Mouse (Mus musculus) kidney, postnatal 0 days (tissue): ENCODE results near the gene Oas1e. TPM values are rescaled to one million over a fixed set of nuclear protein-coding genes. Genes with fewer than 3 reads are reported as not detected.
A peak's percentile ranks its signal among the peaks of the same experiment; 100 is the strongest.

Source experiments
- ATAC-seq: fragments of 200-750 bp; cut with Nextera tagmentation; replicated peaks from 2 replicates; pipeline ENCODE4 v1.8.0; 2017; ENCODE audit warnings: low read depth, moderate number of reproducible peaks, moderate TSS enrichment, moderate library complexity; ENCODE audit not compliant: low FRiP score
- DNase-seq: peaks from one replicate; pipeline ENCODE4 v3.0.0-alpha.2; 2016; ENCODE audit warnings: low spot score
- H3K27ac ChIP-seq: fragments of 300-500 bp; sonication (generic); 2 replicates; pipeline ENCODE4 v1.5.1; 2014; ENCODE audit warnings: mild to moderate bottlenecking
- H3K27me3 ChIP-seq: fragments of 300-500 bp; sonication (generic); 2 replicates; pipeline ENCODE4 v1.6.1; 2014; ENCODE audit warnings: low read length, mixed read lengths; ENCODE audit not compliant: insufficient read depth
- H3K36me3 ChIP-seq: fragments of 300-500 bp; sonication (generic); 2 replicates; pipeline ENCODE4 v1.6.1; 2014; ENCODE audit warnings: low read length, mixed read lengths; ENCODE audit not compliant: insufficient read depth
- H3K4me1 ChIP-seq: fragments of 300-500 bp; sonication (generic); replicated peaks from 2 replicates; pipeline ENCODE4 v1.6.1; 2014; ENCODE audit warnings: antibody characterized with exemption, low read length, mixed read lengths; ENCODE audit not compliant: insufficient read depth
- H3K4me2 ChIP-seq: fragments of 300-500 bp; sonication (generic); 2 replicates; pipeline ENCODE4 v1.6.1; 2014; ENCODE audit warnings: mild to moderate bottlenecking, low read length, moderate library complexity, mixed read lengths
- H3K4me3 ChIP-seq: fragments of 300-500 bp; sonication (generic); replicated peaks from 2 replicates; pipeline ENCODE4 v1.5.1; 2014; ENCODE audit warnings: low read depth, low read length
- H3K9ac ChIP-seq: fragments of 300-500 bp; sonication (generic); 2 replicates; pipeline ENCODE4 v1.6.1; 2014; ENCODE audit warnings: low read depth, low read length
- H3K9me3 ChIP-seq: fragments of 300-500 bp; sonication (generic); replicated peaks from 2 replicates; pipeline ENCODE4 v1.6.1; 2016; ENCODE audit warnings: low read length, inconsistent platforms, mixed read lengths
- CTCF ChIP-seq: IDR thresholded peaks from 2 replicates; pipeline ENCODE4 v1.5.1; 2016; ENCODE audit warnings: antibody characterized with exemption, low read depth, mild to moderate bottlenecking, moderate library complexity
- WGBS: fragments of 180-500 bp; shearing (Covaris S2); extraction: QIAGEN DNeasy Blood & Tissue Kit; methylation state at CpG from one replicate; pipeline ENCODE4 v1.1.7; 2014; 5-methylcytosine and 5-hydroxymethylcytosine counted together
- polyA plus RNA-seq: library from polyadenylated mRNA; unstranded; fragments of >200 nt; fragmentation: Nextera tagmentation; extraction: Ambion mirVana; gene quantifications from 2 replicates; pipeline ENCODE4 v1.2.1, GENCODE M21; 2015

Oas1e gene
- polyA plus RNA-seq, 1 experiment from 2014 or later: not detected

DNA sequence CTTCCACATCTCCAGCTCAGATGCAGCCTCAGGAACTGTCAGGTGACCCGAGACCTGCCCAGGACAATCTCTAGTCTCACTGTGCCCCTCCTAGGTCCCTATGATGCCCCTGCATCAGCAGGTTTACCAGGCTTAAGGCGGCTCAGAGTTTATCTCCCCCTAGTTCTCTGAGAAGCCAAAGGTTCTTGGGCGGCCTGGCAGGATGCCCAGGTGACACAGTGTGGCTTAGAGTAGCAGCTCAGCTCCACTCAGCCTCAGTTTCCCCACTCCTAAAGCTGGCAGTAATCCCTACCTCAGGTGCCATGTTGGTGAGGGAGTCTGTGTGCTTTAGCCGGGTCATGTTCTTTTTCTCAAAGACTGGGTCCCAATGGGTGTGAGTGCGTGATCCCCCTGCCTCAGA lies 18.5 kb downstream of the Oas1e start:
- Histone ChIP-seq H3K9me3 (no peaks in the 10 kb centered on the region), H3K9ac (no peak overlapping the region), H3K4me1 (no peaks in the 10 kb centered on the region), H3K4me3 (no peak overlapping the region), H3K36me3 (no peaks in the 10 kb centered on the region), H3K4me2 (no peak overlapping the region), H3K27ac (no peak overlapping the region), H3K27me3 (no peaks in the 10 kb centered on the region)
- ATAC-seq (no peak), DNase-seq (no peak)
- WGBS: 81% methylated on average over 5 of the region's 5 CpGs
- no peak for TF ChIP-seq CTCF

DNA sequence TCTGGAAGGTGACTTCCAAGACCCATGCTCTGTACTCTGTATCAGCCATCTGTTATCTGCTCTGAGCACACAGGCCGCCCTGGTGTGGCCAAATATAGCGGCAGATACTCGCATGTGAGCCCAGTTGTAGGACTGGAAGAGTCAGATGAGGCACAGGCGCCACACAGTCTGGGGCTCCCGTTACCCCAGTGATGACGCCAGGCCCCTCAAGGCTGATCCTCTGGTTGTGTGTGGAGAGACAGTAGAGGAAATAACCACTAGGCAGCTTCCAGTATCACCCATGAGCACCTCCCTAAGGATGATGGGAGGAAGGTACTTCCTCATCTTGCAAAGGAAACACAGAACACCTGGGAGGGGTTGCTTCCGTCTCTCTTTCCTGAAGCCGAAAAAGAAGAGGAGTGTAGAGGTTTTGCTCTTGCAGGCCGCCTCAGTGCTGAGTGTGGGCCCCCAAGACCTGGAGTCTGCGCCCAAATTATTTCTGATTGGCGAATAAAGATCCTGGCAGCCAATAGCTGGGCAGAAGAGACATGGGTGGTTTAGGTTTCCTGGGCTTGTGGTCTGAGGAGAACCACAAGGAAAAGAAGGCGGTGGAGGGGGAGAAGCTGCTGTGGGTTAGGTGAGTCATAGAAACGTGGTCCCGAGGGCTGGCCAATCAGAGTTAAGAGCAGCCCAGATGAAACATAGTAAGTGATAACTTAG lies 19.9 kb downstream of the Oas1e start:
- Histone ChIP-seq H3K4me2 (no peak overlapping the region), H3K27ac (no peak overlapping the region), H3K4me1 (no peaks in the 10 kb centered on the region), H3K9me3 (no peaks in the 10 kb centered on the region), H3K4me3 (no peak overlapping the region), H3K9ac (no peak overlapping the region), H3K36me3 (no peaks in the 10 kb centered on the region), H3K27me3 (no peaks in the 10 kb centered on the region)
- 77% methylated on average over 14 of the region's 14 CpGs for WGBS
- DNase-seq (no peak), ATAC-seq (no peak)
- no peak for TF ChIP-seq CTCF

DNA sequence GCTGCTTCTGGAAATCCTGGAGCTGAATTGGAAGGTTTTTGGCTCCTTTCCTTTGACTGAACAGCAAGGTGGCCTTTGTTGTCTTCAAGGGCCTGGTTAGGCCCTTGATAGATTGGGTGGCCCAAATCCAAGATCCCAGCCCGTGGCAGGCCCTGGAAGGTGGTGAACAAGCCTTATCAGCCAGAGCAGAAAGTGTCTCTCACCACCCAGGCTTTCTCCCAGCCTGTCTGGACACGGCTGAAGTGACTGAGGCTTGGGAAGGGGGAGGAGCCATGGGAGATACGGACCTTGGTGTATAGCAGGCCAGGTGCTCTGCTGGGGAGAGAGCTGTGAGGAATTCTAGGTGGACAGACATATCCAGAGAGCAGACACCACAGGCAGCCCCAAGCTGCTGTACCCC lies 25.9 kb downstream of the Oas1e start:
- Histone ChIP-seq H3K4me2 (no peak overlapping the region), H3K27me3 (no peaks in the 10 kb centered on the region), H3K4me1 (no peaks in the 10 kb centered on the region), H3K27ac (no peak overlapping the region), H3K4me3 (no peak overlapping the region), H3K9ac (no peak overlapping the region), H3K36me3 (no peaks in the 10 kb centered on the region), H3K9me3 (no peaks in the 10 kb centered on the region)
- ATAC-seq (no peak), DNase-seq (no peak)
- WGBS: 58% methylated on average over 3 of the region's 3 CpGs
- TF ChIP-seq CTCF: no peak

DNA sequence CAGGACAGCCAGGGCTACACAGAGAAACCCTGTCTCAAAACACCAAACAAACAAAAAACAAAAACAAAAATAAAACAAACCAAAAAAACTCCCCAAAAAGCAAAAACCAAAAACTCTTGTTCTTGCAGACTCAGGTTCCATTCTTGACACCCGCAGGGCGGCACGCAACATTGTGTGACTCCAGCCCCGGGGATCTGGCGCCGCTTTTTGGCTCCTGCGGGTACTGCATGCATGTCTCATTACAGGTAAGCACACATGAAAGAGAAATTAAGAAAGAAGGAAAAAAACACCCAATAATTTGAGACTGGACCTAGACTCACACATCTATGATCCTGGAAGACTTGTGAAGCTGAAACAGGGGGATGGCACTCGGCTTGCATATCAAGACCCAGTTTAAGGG lies 30.3 kb downstream of the Oas1e start:
- 71% methylated on average over 8 of the region's 8 CpGs for WGBS
- DNase-seq (no peak), ATAC-seq (no peak)
- H3K27me3 ChIP-seq: no peaks in the 10 kb centered on the region
- H3K9ac ChIP-seq: no peak overlapping the region
- no peak overlapping the region for H3K27ac ChIP-seq
- no peak overlapping the region for H3K4me2 ChIP-seq
- TF ChIP-seq CTCF: no peak
- H3K4me1 ChIP-seq: no peaks in the 10 kb centered on the region
- no peaks in the 10 kb centered on the region for H3K36me3 ChIP-seq
- no peaks in the 10 kb centered on the region for H3K9me3 ChIP-seq
- no peak overlapping the region for H3K4me3 ChIP-seq

DNA sequence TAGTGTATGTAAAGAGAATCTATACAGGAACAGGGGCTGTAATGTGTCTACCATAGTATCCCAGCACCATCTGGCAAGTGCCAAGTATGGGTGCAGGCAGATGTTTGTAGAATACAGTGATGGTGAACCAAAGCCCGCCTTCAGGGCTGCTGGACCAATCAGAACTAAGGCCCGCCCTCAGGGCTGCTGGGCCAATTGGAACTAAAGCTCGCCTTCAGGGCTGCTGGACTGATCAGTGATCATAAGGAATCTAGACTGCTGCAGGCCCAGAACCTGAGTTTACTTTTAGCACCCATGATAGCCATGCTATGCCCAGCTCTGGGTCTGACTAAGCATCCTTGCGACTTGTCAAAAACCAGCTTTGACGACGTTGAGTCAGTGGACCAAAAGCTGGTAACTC lies 33.4 kb downstream of the Oas1e start:
- Histone ChIP-seq H3K27ac (no peak overlapping the region), H3K36me3 (no peaks in the 10 kb centered on the region), H3K27me3 (no peaks in the 10 kb centered on the region), H3K4me3 (no peak overlapping the region), H3K4me2 (no peak overlapping the region), H3K9me3 (no peaks in the 10 kb centered on the region), H3K9ac (no peak overlapping the region), H3K4me1 (no peaks in the 10 kb centered on the region)
- TF ChIP-seq CTCF: no peak
- ATAC-seq: no peak
- WGBS: 24% methylated on average over 6 of the region's 6 CpGs
- peak; percentile 16 for DNase-seq

DNA sequence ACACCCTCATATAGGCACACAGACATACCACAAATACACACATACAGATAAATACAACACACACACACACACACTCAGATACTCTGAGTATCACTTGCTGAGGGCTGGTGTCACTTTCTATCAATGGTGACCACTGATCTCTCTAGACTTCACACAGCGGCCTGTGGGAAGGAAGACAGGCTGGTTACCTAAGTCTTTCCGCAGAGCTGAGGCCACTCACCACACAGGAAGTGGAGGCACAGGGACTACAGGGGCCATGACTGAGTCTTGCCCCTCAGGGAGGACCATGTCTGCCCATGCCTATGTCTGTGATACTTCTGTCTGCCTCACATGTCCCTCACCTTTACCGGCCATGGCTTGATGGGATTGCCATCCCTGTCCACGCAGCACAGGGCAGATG lies 41.1 kb downstream of the Oas1e start:
- Histone ChIP-seq H3K4me3 (no peak overlapping the region), H3K4me1 (no peaks in the 10 kb centered on the region), H3K4me2 (no peak overlapping the region), H3K9me3 (no peaks in the 10 kb centered on the region), H3K27ac (no peak overlapping the region), H3K27me3 (no peaks in the 10 kb centered on the region), H3K9ac (no peak overlapping the region), H3K36me3 (no peaks in the 10 kb centered on the region)
- 86% methylated on average over 4 of the region's 4 CpGs for WGBS
- ATAC-seq (no peak), DNase-seq (no peak)
- TF ChIP-seq CTCF: no peak

DNA sequence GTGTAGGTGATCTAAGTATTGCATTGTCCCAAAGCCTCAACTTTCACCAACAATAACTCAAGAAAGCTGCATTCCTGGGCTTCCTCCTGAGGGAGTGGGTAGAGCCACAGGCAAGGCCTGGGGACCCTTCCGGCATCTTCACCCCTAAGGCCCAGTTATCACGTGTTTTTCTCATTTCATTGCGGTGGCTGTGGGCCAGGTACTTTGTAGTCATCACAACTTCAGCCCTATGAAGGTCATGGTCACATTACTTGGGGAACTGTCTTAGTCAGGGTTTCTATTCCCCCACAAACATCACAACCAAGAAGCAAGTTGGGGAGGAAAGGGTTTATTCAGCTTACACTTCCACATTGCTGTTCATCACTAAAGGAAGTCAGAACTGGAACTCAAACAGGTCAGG lies 42.5 kb downstream of the Oas1e start:
- Histone ChIP-seq H3K9ac (no peak overlapping the region), H3K27ac (no peak overlapping the region), H3K4me1 (no peaks in the 10 kb centered on the region), H3K9me3 (no peaks in the 10 kb centered on the region), H3K4me3 (no peak overlapping the region), H3K36me3 (no peaks in the 10 kb centered on the region), H3K27me3 (no peaks in the 10 kb centered on the region), H3K4me2 (no peak overlapping the region)
- DNase-seq (no peak), ATAC-seq (no peak)
- WGBS: 71% methylated on average over 3 of the region's 3 CpGs
- TF ChIP-seq CTCF: no peak
